Mouse (Mus musculus) liver, adult 2 months (tissue): ENCODE data around the gene Sertad2.

Source experiments
- CTCF ChIP-seq: fragments of 200-500 bp; IDR thresholded peaks from 2 replicates; pipeline ENCODE4 v1.5.1; 2011; ENCODE audit warnings: low read depth, low read length, control low read depth
- POLR2A ChIP-seq: fragments of 200-500 bp; IDR thresholded peaks from 2 replicates; pipeline ENCODE4 v1.6.1; 2011; ENCODE audit warnings: low read length, control low read depth; ENCODE audit not compliant: insufficient read depth; ENCODE audit errors: extremely low read depth

DNA sequence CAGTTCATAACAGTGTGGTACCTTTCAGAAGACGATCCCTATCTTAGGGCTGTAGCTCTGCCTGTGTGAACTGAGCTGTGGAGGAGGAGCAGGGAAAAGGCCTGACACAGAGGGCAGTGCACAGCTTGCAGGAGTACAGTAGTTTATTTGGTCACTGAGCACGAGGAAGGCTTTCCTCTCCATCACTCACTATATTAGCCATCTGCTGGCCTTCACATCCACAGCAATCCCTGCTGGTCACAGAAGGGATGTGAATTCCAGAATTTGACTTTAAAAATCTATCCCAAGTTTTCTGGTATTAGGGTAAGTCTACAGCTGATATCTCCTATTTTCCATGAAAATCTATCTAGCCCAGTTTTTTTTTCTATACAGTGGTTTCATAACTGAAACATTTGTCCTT is 85.2 kb downstream of the Sertad2 start:
- TF ChIP-seq CTCF = no peak
- no peak for TF ChIP-seq POLR2A
